ENCODE assay signal across 8 mouse cellular contexts in the genomic region with DNA sequence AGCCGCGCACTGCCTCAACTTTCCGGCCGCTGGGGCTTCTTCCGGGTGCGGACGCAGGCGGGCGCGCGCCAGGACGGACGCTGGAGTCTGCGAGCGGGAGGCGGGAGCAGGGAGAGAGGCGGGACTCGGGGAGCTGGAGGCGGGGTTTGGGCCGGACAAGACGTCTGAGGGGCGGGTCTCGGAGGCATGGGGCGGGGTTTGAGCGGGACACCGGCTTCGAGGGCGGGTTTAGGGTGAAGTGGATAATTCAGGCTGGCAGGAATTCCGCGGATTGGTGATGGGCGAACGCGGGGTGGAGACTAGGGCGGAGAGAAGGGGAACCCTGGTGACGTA. TPM values are rescaled to one million over a fixed set of nuclear protein-coding genes. Genes with fewer than 3 reads are reported as not detected.
A peak's percentile ranks its signal among the peaks of the same experiment; 100 is the strongest.
DNase-seq lines count a peak whose midpoint lies in the region; ATAC-seq and TF ChIP-seq lines count a peak whose summit lies in the region.

No protein-coding gene starts in this region.

- peak; percentile 85 for DNase-seq in MEL-GATA-1-ER (ENCODE audit: extremely low read depth, low read depth)
- DNase-seq in cerebellum, adult 8-10 months = peak; percentile 97
- peak; percentile 96 for DNase-seq in forelimb bud, embryonic 11.5 days (ENCODE audit: low read depth, low spot score)
- DNase-seq in hindbrain, embryonic 10.5 days (ENCODE audit: low spot score) = peak; percentile 99
- peak; percentile 97 for DNase-seq in layer of hippocampus, adult 9-11 months
- peak; percentile 99 for DNase-seq in lung, postnatal 0 days (ENCODE audit: low spot score)
- peak; percentile 92 for DNase-seq in ovary, postnatal 14 days (ENCODE audit: low spot score)
- DNase-seq in thymus, postnatal 14 days = peak; percentile 96

- peak overlapping the region; percentile 91 for H3K27ac ChIP-seq in hindbrain, embryonic 10.5 days
- H3K27ac ChIP-seq in lung, postnatal 0 days (ENCODE audit: low read length) = peak overlapping the region; percentile 89

- peak overlapping the region; percentile 48 for H3K9ac ChIP-seq in lung, postnatal 0 days (replicated peaks; ENCODE audit: low read depth)

- no peaks in the 10 kb centered on the region for H3K27me3 ChIP-seq in hindbrain, embryonic 10.5 days (ENCODE audit: insufficient read depth, poor library complexity, severe bottlenecking)
- no peaks in the 10 kb centered on the region for H3K27me3 ChIP-seq in lung, postnatal 0 days (replicated peaks; ENCODE audit: insufficient read depth, low read length)

- no peak; the same call in 1 of the 2 replicates for TF ChIP-seq CTCF in lung, postnatal 0 days (IDR thresholded peaks at IDR 0.05)

- peak overlapping the region; percentile 52 for H3K4me2 ChIP-seq in lung, postnatal 0 days (replicated peaks; ENCODE audit: low read depth, low read length)

- peak; percentile 97 for ATAC-seq in lung, postnatal 0 days

- peaks cover 9% of the 10 kb centered on the region for H3K36me3 ChIP-seq in hindbrain, embryonic 10.5 days
- no peaks in the 10 kb centered on the region for H3K36me3 ChIP-seq in lung, postnatal 0 days (ENCODE audit: insufficient read depth, low read length)

- H3K9me3 ChIP-seq in hindbrain, embryonic 10.5 days = no peaks in the 10 kb centered on the region
- H3K9me3 ChIP-seq in lung, postnatal 0 days (ENCODE audit: low read length) = no peaks in the 10 kb centered on the region

- H3K4me3 ChIP-seq in hindbrain, embryonic 10.5 days = peak overlapping the region; percentile 70
- peak overlapping the region; percentile 82 for H3K4me3 ChIP-seq in lung, postnatal 0 days (ENCODE audit: low read depth, low read length)

- under 1% methylated on average over 35 of the region's 35 CpGs for WGBS in hindbrain, embryonic 10.5 days
- under 1% methylated on average over 35 of the region's 35 CpGs for WGBS in lung, postnatal 0 days

- TF ChIP-seq EP300 in lung, postnatal 0 days (IDR thresholded peaks at IDR 0.05) = no peak

- H3K4me1 ChIP-seq in hindbrain, embryonic 10.5 days (replicated peaks) = peaks cover 10% of the 10 kb centered on the region; the same call in 1 of the 2 replicates
- H3K4me1 ChIP-seq in lung, postnatal 0 days (ENCODE audit: insufficient read depth, low read depth, low read length) = no peaks in the 10 kb centered on the region

RNA-seq across cellular contexts. Expression of a gene that starts 0.4 kb away (rescaled TPM):
- 11.5 and 12.7 TPM in 2 replicates for polyA plus RNA-seq in hindbrain, embryonic 10.5 days (2016; fragmentation: Nextera tagmentation; extraction: Ambion mirVana)
- polyA plus RNA-seq in lung, postnatal 0 days (2015; fragmentation: Nextera tagmentation; extraction: Ambion mirVana) = 4.4 and 4.5 TPM in 2 replicates

RNA-seq across cellular contexts. Expression of a gene that starts 33.3 kb away (rescaled TPM):
- 142 and 158 TPM in 2 replicates for polyA plus RNA-seq in hindbrain, embryonic 10.5 days (2016; fragmentation: Nextera tagmentation; extraction: Ambion mirVana)
- polyA plus RNA-seq in lung, postnatal 0 days (2015; fragmentation: Nextera tagmentation; extraction: Ambion mirVana) = 65.9 and 75.2 TPM in 2 replicates

Comparison
In these comparisons a context has a peak if more than half of its experiments do, and no peak if none do; other contexts are left out.
1. Peak in every context shown above with its lines: DNase-seq, ATAC-seq, H3K4me3 ChIP-seq and H3K27ac ChIP-seq.